Mouse (Mus musculus) heart, postnatal 0 days (tissue): ENCODE data around the gene Rragd.

Experiments used
- CTCF ChIP-seq: IDR thresholded peaks from 2 replicates; pipeline ENCODE4 v1.5.1; 2016; ENCODE audit warnings: antibody characterized with exemption, control low read depth, low read depth
- EP300 ChIP-seq: IDR thresholded peaks from 2 replicates; pipeline ENCODE4 v1.6.1; 2016; ENCODE audit warnings: antibody characterized with exemption, low read depth

DNA sequence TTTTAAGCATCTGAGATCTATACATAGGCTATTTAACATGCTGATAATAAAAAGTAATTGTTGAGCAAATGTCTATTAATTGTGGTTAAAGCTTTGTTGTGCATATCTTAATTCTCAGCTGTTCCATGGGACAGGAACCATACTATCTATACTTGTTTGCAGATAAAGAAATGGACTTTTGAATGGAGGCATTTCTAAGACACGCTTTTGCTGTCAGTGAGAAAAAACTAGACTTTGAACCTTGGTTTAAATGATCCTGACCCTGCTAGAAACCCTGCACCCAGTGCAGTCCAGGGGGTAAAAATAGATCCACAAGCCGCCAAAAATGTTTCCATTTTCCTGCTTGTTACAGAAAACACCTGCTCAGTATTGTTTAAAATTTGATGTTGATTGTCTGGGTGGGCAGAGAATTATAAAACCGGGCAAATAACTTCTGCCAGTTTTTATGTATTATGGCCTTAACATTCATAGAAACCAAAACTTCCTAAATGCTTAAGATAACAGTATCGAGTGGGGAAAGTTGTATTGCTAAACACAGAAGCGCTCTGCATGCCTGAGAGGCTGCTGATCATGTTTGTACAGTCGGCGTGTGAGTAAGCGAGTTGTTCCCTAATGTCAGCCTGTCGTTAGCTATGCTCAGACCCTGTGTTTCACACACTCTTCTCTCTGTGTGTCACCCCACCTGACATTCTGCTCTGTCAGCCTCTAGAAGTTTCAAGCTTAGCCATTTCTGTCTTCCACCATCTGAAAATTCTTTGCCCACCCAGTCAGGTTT lies 24.8 kb downstream of the Rragd start:
- no peak for TF ChIP-seq CTCF
- TF ChIP-seq EP300: no peak
